Mouse (Mus musculus): Measurements from ENCODE around the gene Ptar1. TPM values are rescaled to one million over a fixed set of nuclear protein-coding genes. Genes with fewer than 3 reads are reported as not detected.

Ptar1 gene
- polyA plus RNA-seq, 1 experiment from 2014 or later: 10.1 TPM

GRCm38 (mm10) chr19:23686962-23687295, 300 bp upstream of the Ptar1 start:
- H3K36me3 ChIP-seq (replicated peaks): no peaks in the 10 kb centered on the region
- peak overlapping the region; percentile 84 for H3K9ac ChIP-seq
- 3% methylated on average over 14 of the region's 14 CpGs for WGBS
- no peaks in the 10 kb centered on the region for H3K27me3 ChIP-seq
- H3K9me3 ChIP-seq: no peaks in the 10 kb centered on the region
- H3K4me1 ChIP-seq: peaks cover 14% of the 10 kb centered on the region
- H3K4me3 ChIP-seq (replicated peaks): peak overlapping the region; percentile 88
- peak overlapping the region; percentile 64 for H3K4me2 ChIP-seq
- peak overlapping the region; percentile 95 for H3K27ac ChIP-seq
- peak; percentile 86 for ATAC-seq (ENCODE audit: low FRiP score)

- Histone ChIP-seq H3K4me3 (replicated peaks) (peak overlapping the region; percentile 88), H3K36me3 (replicated peaks) (no peaks in the 10 kb centered on the region), H3K9me3 (no peaks in the 10 kb centered on the region), H3K4me2 (peak overlapping the region; percentile 64), H3K27me3 (no peaks in the 10 kb centered on the region), H3K4me1 (peaks cover 14% of the 10 kb centered on the region), H3K9ac (peak overlapping the region; percentile 84), H3K27ac (0 out of 2 replicates have a peak overlapping the region, but pooled peaks have one; percentile 21)
- no peak for ATAC-seq (ENCODE audit: low FRiP score)
- 15% methylated on average over 4 of the region's 4 CpGs for WGBS
Observed at GRCm38 (mm10) chr19:23688421-23688946, 1.3 kb downstream of the Ptar1 start.

GRCm38 (mm10) chr19:23694344-23694743, 7.1 kb downstream of the Ptar1 start:
- no peak overlapping the region for H3K4me3 ChIP-seq (replicated peaks)
- H3K9me3 ChIP-seq: no peaks in the 10 kb centered on the region
- H3K4me2 ChIP-seq: no peak overlapping the region
- H3K27ac ChIP-seq: no peak overlapping the region
- H3K9ac ChIP-seq: no peak overlapping the region
- H3K36me3 ChIP-seq (replicated peaks): peaks cover 43% of the 10 kb centered on the region
- no peak for ATAC-seq (ENCODE audit: low FRiP score)
- H3K4me1 ChIP-seq: peaks cover 6% of the 10 kb centered on the region; the same call in 1 of the 2 replicates
- no peaks in the 10 kb centered on the region for H3K27me3 ChIP-seq
- WGBS: 79% methylated on average over 4 of the region's 4 CpGs

GRCm38 (mm10) chr19:23697861-23698260, 10.6 kb downstream of the Ptar1 start:
- 87% methylated on average over 8 of the region's 8 CpGs for WGBS
- no peak overlapping the region for H3K4me2 ChIP-seq
- ATAC-seq (ENCODE audit: low FRiP score): 0 out of 2 replicates have a peak, but pooled peaks have one; percentile 39
- no peaks in the 10 kb centered on the region for H3K27me3 ChIP-seq
- H3K9ac ChIP-seq: no peak overlapping the region
- H3K4me1 ChIP-seq: no peaks in the 10 kb centered on the region; the same call in 1 of the 2 replicates
- no peak overlapping the region for H3K4me3 ChIP-seq (replicated peaks)
- H3K9me3 ChIP-seq: no peaks in the 10 kb centered on the region
- H3K27ac ChIP-seq: no peak overlapping the region
- H3K36me3 ChIP-seq (replicated peaks): peaks cover 55% of the 10 kb centered on the region

GRCm38 (mm10) chr19:23698366-23698765, 11.1 kb downstream of the Ptar1 start:
- H3K4me3 ChIP-seq (replicated peaks): no peak overlapping the region
- H3K4me1 ChIP-seq: no peaks in the 10 kb centered on the region; the same call in 1 of the 2 replicates
- no peaks in the 10 kb centered on the region for H3K27me3 ChIP-seq
- no peak overlapping the region for H3K27ac ChIP-seq
- WGBS: 90% methylated on average over 7 of the region's 7 CpGs
- H3K9me3 ChIP-seq: no peaks in the 10 kb centered on the region
- no peak overlapping the region for H3K4me2 ChIP-seq
- H3K9ac ChIP-seq: no peak overlapping the region
- H3K36me3 ChIP-seq (replicated peaks): peaks cover 57% of the 10 kb centered on the region
- no peak for ATAC-seq (ENCODE audit: low FRiP score)

GRCm38 (mm10) chr19:23699131-23699530, 11.9 kb downstream of the Ptar1 start:
- WGBS: 89% methylated on average over 4 of the region's 4 CpGs
- Histone ChIP-seq H3K27me3 (no peaks in the 10 kb centered on the region), H3K27ac (no peak overlapping the region), H3K4me1 (no peaks in the 10 kb centered on the region; the same call in 1 of the 2 replicates), H3K4me3 (replicated peaks) (no peak overlapping the region), H3K4me2 (no peak overlapping the region), H3K9me3 (no peaks in the 10 kb centered on the region), H3K9ac (no peak overlapping the region), H3K36me3 (replicated peaks) (peaks cover 61% of the 10 kb centered on the region)
- ATAC-seq (ENCODE audit: low FRiP score): no peak

- 85% methylated on average over 10 of the region's 10 CpGs for WGBS
- Histone ChIP-seq H3K9me3 (no peaks in the 10 kb centered on the region), H3K9ac (no peak overlapping the region), H3K4me2 (no peak overlapping the region), H3K36me3 (replicated peaks) (peaks cover 49% of the 10 kb centered on the region), H3K27me3 (no peaks in the 10 kb centered on the region), H3K4me1 (no peaks in the 10 kb centered on the region), H3K4me3 (replicated peaks) (no peak overlapping the region), H3K27ac (no peak overlapping the region)
- no peak for ATAC-seq (ENCODE audit: low FRiP score)
Observed at GRCm38 (mm10) chr19:23702896-23703295, 15.7 kb downstream of the Ptar1 start.

- Histone ChIP-seq H3K27me3 (no peaks in the 10 kb centered on the region), H3K9ac (no peak overlapping the region), H3K36me3 (replicated peaks) (peaks cover 51% of the 10 kb centered on the region), H3K4me2 (no peak overlapping the region), H3K9me3 (no peaks in the 10 kb centered on the region), H3K27ac (no peak overlapping the region), H3K4me3 (replicated peaks) (no peak overlapping the region), H3K4me1 (no peaks in the 10 kb centered on the region)
- ATAC-seq (ENCODE audit: low FRiP score): no peak
- 93% methylated on average over 5 of the region's 5 CpGs for WGBS
Observed at GRCm38 (mm10) chr19:23705383-23705782, 18.2 kb downstream of the Ptar1 start.

GRCm38 (mm10) chr19:23746506-23746905, 59.3 kb downstream of the Ptar1 start:
- WGBS: 84% methylated on average over 3 of the region's 3 CpGs
- Histone ChIP-seq H3K27me3 (no peaks in the 10 kb centered on the region), H3K4me3 (replicated peaks) (no peak overlapping the region), H3K27ac (no peak overlapping the region), H3K9ac (no peak overlapping the region), H3K4me1 (no peaks in the 10 kb centered on the region), H3K4me2 (no peak overlapping the region), H3K36me3 (replicated peaks) (no peaks in the 10 kb centered on the region), H3K9me3 (no peaks in the 10 kb centered on the region)
- ATAC-seq (ENCODE audit: low FRiP score): no peak

- Histone ChIP-seq H3K27ac (no peak overlapping the region), H3K4me3 (replicated peaks) (no peak overlapping the region), H3K27me3 (peaks cover 10% of the 10 kb centered on the region), H3K4me2 (0 out of 2 replicates have a peak overlapping the region, but pooled peaks have one; percentile 0), H3K9ac (no peak overlapping the region), H3K4me1 (peaks cover 16% of the 10 kb centered on the region), H3K36me3 (replicated peaks) (no peaks in the 10 kb centered on the region), H3K9me3 (no peaks in the 10 kb centered on the region)
- no peak for ATAC-seq (ENCODE audit: low FRiP score)
- WGBS: 14% methylated on average over 7 of the region's 7 CpGs
Observed at GRCm38 (mm10) chr19:23757011-23757410, 69.8 kb downstream of the Ptar1 start.

- H3K27ac ChIP-seq: peak overlapping the region; percentile 91
- peaks cover 16% of the 10 kb centered on the region for H3K4me1 ChIP-seq
- peak; percentile 75 for ATAC-seq (ENCODE audit: low FRiP score)
- peak overlapping the region; percentile 75 for H3K9ac ChIP-seq
- WGBS: 1% methylated on average over 40 of the region's 40 CpGs
- H3K27me3 ChIP-seq: peaks cover 10% of the 10 kb centered on the region
- H3K36me3 ChIP-seq (replicated peaks): no peaks in the 10 kb centered on the region
- H3K9me3 ChIP-seq: no peaks in the 10 kb centered on the region
- H3K4me3 ChIP-seq (replicated peaks): peak overlapping the region; percentile 72
- peak overlapping the region; percentile 75 for H3K4me2 ChIP-seq
Observed at GRCm38 (mm10) chr19:23757961-23758553, 70.8 kb downstream of the Ptar1 start.

- Histone ChIP-seq H3K4me3 (replicated peaks) (peak within 1 kb of the TSS; percentile 72), H3K4me1 (peaks cover 16% of the 10 kb centered on the region), H3K27ac (peak within 1 kb of the TSS; percentile 91), H3K9ac (peak within 1 kb of the TSS; percentile 75), H3K36me3 (replicated peaks) (no peaks in the 10 kb centered on the region), H3K9me3 (no peaks in the 10 kb centered on the region), H3K27me3 (peaks cover 10% of the 10 kb centered on the region), H3K4me2 (peak within 1 kb of the TSS; percentile 75)
- ATAC-seq (ENCODE audit: low FRiP score): peak; percentile 82
- under 1% methylated on average over 94 of the region's 98 CpGs for WGBS
Observed at GRCm38 (mm10) chr19:23758554-23759321, 71.5 kb downstream of the Ptar1 start, which contains the start of gene Apba1. Apba1 (plus strand) TSS chr19:23758887.

All from forebrain, embryonic 12.5 days (tissue).